In the genomic region with DNA sequence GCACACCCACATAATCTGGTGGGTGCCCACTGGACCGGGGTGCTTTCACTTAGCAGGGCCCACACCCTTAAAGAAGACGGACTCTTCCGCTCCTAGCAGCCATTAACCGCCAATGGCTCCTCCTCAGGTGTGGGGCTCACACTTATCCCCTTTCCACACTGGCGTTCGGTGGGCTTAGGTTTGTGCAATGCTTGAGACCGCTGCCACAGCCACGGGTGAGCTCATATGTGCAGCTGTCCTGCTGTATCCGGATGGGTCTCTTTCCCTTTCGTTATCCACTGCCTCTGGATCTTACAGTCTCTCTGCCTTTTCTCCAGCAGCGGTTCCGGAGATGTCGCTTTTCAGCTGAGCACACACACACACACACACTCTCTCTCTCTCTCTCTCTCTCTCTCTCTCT, we compare ENCODE assay signal across 8 mouse cellular contexts. TPM values are rescaled to one million over a fixed set of nuclear protein-coding genes. Genes with fewer than 3 reads are reported as not detected.
A peak's percentile ranks its signal among the peaks of the same experiment; 100 is the strongest.
DNase-seq lines count a peak whose midpoint lies in the region; ATAC-seq lines count a peak whose summit lies in the region.

No protein-coding gene starts in this region.

- H3K4me2 ChIP-seq in kidney, embryonic 16.5 days (replicated peaks; ENCODE audit: low read depth, low read length) = peak overlapping the region; percentile 63
- H3K4me2 ChIP-seq in hindbrain, embryonic 16.5 days (ENCODE audit: low read length) = peak overlapping the region; percentile 70
- peak overlapping the region; percentile 62 for H3K4me2 ChIP-seq in midbrain, embryonic 15.5 days

- H3K9ac ChIP-seq in kidney, embryonic 16.5 days (replicated peaks; ENCODE audit: low read length) = peak overlapping the region; percentile 27
- H3K9ac ChIP-seq in hindbrain, embryonic 16.5 days (ENCODE audit: low read depth, low read length) = peak overlapping the region; percentile 64
- peak overlapping the region; percentile 56 for H3K9ac ChIP-seq in midbrain, embryonic 15.5 days

- no peak for ATAC-seq in kidney, embryonic 16.5 days (ENCODE audit: low FRiP score, low TSS enrichment)
- peak; percentile 56 for ATAC-seq in common myeloid progenitor, adult 5-6 weeks (replicated peaks; ENCODE audit: low read depth, poor library complexity, severe bottlenecking)
- ATAC-seq in hindbrain, embryonic 16.5 days = peak; percentile 74
- ATAC-seq in midbrain, embryonic 15.5 days (replicated peaks) = peak; percentile 76

- no peak overlapping the region for H3K27ac ChIP-seq in kidney, embryonic 16.5 days (ENCODE audit: low read length)
- H3K27ac ChIP-seq in hindbrain, embryonic 16.5 days (ENCODE audit: low read depth, low read length) = peak overlapping the region; percentile 75
- H3K27ac ChIP-seq in midbrain, embryonic 15.5 days = peak overlapping the region; percentile 86

- DNase-seq in kidney, postnatal 36 days = no peak
- no peak for DNase-seq in urinary bladder, postnatal 4 days (ENCODE audit: low spot score in 2 of 2)
- no peak for DNase-seq in gastrocnemius, postnatal 4 days (ENCODE audit: low spot score in 2 of 2)
- no peak for DNase-seq in layer of hippocampus, adult 9-11 months

- no peaks in the 10 kb centered on the region for H3K36me3 ChIP-seq in kidney, embryonic 16.5 days (ENCODE audit: insufficient read depth, low read length)
- H3K36me3 ChIP-seq in hindbrain, embryonic 16.5 days (ENCODE audit: control insufficient read depth, insufficient read depth, low read length) = no peaks in the 10 kb centered on the region
- no peaks in the 10 kb centered on the region for H3K36me3 ChIP-seq in midbrain, embryonic 15.5 days (replicated peaks)

- H3K27me3 ChIP-seq in kidney, embryonic 16.5 days (ENCODE audit: insufficient read depth, low read length) = peaks cover 2% of the 10 kb centered on the region; the same call in 1 of the 2 replicates
- no peaks in the 10 kb centered on the region for H3K27me3 ChIP-seq in hindbrain, embryonic 16.5 days (replicated peaks; ENCODE audit: control insufficient read depth, insufficient read depth, low read length)
- H3K27me3 ChIP-seq in midbrain, embryonic 15.5 days (replicated peaks) = no peaks in the 10 kb centered on the region

- peak overlapping the region; percentile 45 for H3K4me3 ChIP-seq in kidney, embryonic 16.5 days (ENCODE audit: low read length)
- peak overlapping the region; percentile 41 for H3K4me3 ChIP-seq in hindbrain, embryonic 16.5 days (ENCODE audit: low read length)
- H3K4me3 ChIP-seq in midbrain, embryonic 15.5 days = peak overlapping the region; percentile 39

- H3K9me3 ChIP-seq in kidney, embryonic 16.5 days (ENCODE audit: low read length) = no peaks in the 10 kb centered on the region
- no peaks in the 10 kb centered on the region for H3K9me3 ChIP-seq in hindbrain, embryonic 16.5 days (ENCODE audit: control insufficient read depth, low read length)
- no peaks in the 10 kb centered on the region for H3K9me3 ChIP-seq in midbrain, embryonic 15.5 days

- H3K4me1 ChIP-seq in kidney, embryonic 16.5 days (ENCODE audit: insufficient read depth, low read length) = 0 out of 2 replicates have a peak, but pooled peaks cover 3% of the 10 kb centered on the region
- peaks cover 6% of the 10 kb centered on the region; the same call in 1 of the 2 replicates for H3K4me1 ChIP-seq in hindbrain, embryonic 16.5 days (ENCODE audit: control insufficient read depth, insufficient read depth, low read depth, low read length)
- 0 out of 2 replicates have a peak, but pooled peaks cover 4% of the 10 kb centered on the region for H3K4me1 ChIP-seq in midbrain, embryonic 15.5 days

- WGBS in kidney, embryonic 16.5 days = 33% methylated on average over 13 of the region's 13 CpGs
- 30% methylated on average over 13 of the region's 13 CpGs for WGBS in hindbrain, embryonic 16.5 days
- 31% methylated on average over 13 of the region's 13 CpGs for WGBS in midbrain, embryonic 15.5 days

RNA-seq across cellular contexts. Expression of a gene that starts 41.4 kb away (rescaled TPM):
- not detected in 2 replicates for polyA plus RNA-seq in kidney, embryonic 16.5 days (2015; fragmentation: Nextera tagmentation; extraction: Ambion mirVana)
- not detected in 2 replicates for total RNA-seq in common myeloid progenitor, adult 5-6 weeks (2017)
- 0.20 and 0.21 TPM in 2 replicates for polyA plus RNA-seq in hindbrain, embryonic 16.5 days (2015; fragmentation: Nextera tagmentation; extraction: Ambion mirVana)
- polyA plus RNA-seq in midbrain, embryonic 15.5 days (2015; fragmentation: Nextera tagmentation; extraction: Ambion mirVana) = not detected in 2 replicates
- not detected for total RNA-seq in gastrocnemius, postnatal 4 days (2021)
